Mouse (Mus musculus): ENCODE results near the gene Ccdc146. TPM values are rescaled to one million over a fixed set of nuclear protein-coding genes. Genes with fewer than 3 reads are reported as not detected.

Ccdc146 gene
- polyA plus RNA-seq, 1 experiment from 2014 or later: 0.23 TPM

DNA sequence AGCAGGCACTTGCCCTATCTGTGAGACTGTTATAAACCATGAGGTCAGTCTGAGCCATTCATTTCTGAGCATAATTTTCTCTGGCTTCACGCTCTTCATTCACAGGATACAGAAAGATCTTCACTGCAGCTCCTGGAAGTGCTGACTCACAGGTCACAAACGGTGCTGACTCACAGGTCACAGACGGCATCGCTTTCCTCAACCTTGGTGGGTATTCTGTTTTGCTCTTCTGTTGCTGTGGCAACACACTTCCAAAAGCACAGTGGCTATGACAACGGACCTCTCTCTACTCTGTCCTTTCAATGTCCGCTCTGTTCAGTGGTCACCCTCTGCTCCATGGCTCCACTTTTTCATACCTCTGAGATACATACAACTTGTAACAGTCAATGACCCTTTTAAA, 177.7 kb downstream of the Ccdc146 start:
- 76% methylated on average over 6 of the region's 6 CpGs for WGBS
- H3K9ac ChIP-seq (replicated peaks; ENCODE audit: low read depth, low read length): no peak overlapping the region
- no peak overlapping the region for H3K4me2 ChIP-seq (ENCODE audit: low read length)
- no peak for ATAC-seq
- no peaks in the 10 kb centered on the region for H3K9me3 ChIP-seq (ENCODE audit: control insufficient read depth, low read length)
- no peaks in the 10 kb centered on the region for H3K36me3 ChIP-seq (ENCODE audit: control insufficient read depth, insufficient read depth)
- no peaks in the 10 kb centered on the region for H3K4me1 ChIP-seq (replicated peaks; ENCODE audit: control insufficient read depth, insufficient read depth, low read length)
- H3K4me3 ChIP-seq (replicated peaks; ENCODE audit: low read length): no peak overlapping the region
- no peak overlapping the region for H3K27ac ChIP-seq (ENCODE audit: low read length)
- no peaks in the 10 kb centered on the region for H3K27me3 ChIP-seq (replicated peaks; ENCODE audit: control insufficient read depth, insufficient read depth, low read length)

- Histone ChIP-seq H3K36me3 (ENCODE audit: control insufficient read depth, insufficient read depth) (no peaks in the 10 kb centered on the region), H3K9ac (replicated peaks; ENCODE audit: low read depth, low read length) (no peak overlapping the region), H3K4me3 (replicated peaks; ENCODE audit: low read length) (no peak overlapping the region), H3K4me2 (ENCODE audit: low read length) (no peak overlapping the region), H3K27ac (ENCODE audit: low read length) (no peak overlapping the region), H3K27me3 (replicated peaks; ENCODE audit: control insufficient read depth, insufficient read depth, low read length) (no peaks in the 10 kb centered on the region), H3K9me3 (ENCODE audit: control insufficient read depth, low read length) (no peaks in the 10 kb centered on the region), H3K4me1 (replicated peaks; ENCODE audit: control insufficient read depth, insufficient read depth, low read length) (no peaks in the 10 kb centered on the region)
- WGBS: 86% methylated on average over 1 of the region's 1 CpGs
- ATAC-seq: no peak
Observed at GRCm38 (mm10) chr5:21245241-21245640, 179.2 kb downstream of the Ccdc146 start.

- no peak for ATAC-seq
- Histone ChIP-seq H3K4me3 (replicated peaks; ENCODE audit: low read length) (no peak overlapping the region), H3K27me3 (replicated peaks; ENCODE audit: control insufficient read depth, insufficient read depth, low read length) (no peaks in the 10 kb centered on the region), H3K36me3 (ENCODE audit: control insufficient read depth, insufficient read depth) (no peaks in the 10 kb centered on the region), H3K9ac (replicated peaks; ENCODE audit: low read depth, low read length) (no peak overlapping the region), H3K4me2 (ENCODE audit: low read length) (no peak overlapping the region), H3K9me3 (ENCODE audit: control insufficient read depth, low read length) (no peaks in the 10 kb centered on the region), H3K27ac (ENCODE audit: low read length) (no peak overlapping the region), H3K4me1 (replicated peaks; ENCODE audit: control insufficient read depth, insufficient read depth, low read length) (no peaks in the 10 kb centered on the region)
- 82% methylated on average over 1 of the region's 1 CpGs for WGBS
Observed at GRCm38 (mm10) chr5:21244575-21244974, 179.9 kb downstream of the Ccdc146 start.

Other genes starting within 250 kb of the Ccdc146 start
- gene Gsap, start 238.4 kb downstream of the Ccdc146 start, polyA plus RNA-seq (2015; fragmentation: Nextera tagmentation; extraction: Ambion mirVana): 11.2 and 11.9 TPM in 2 replicates
- 1.7 and 1.9 TPM in 2 replicates for gene Fgl2, start 52.0 kb downstream of the Ccdc146 start, polyA plus RNA-seq (2015; fragmentation: Nextera tagmentation; extraction: Ambion mirVana)
- gene Fam185a, start 281 bp upstream of the Ccdc146 start, polyA plus RNA-seq (2015; fragmentation: Nextera tagmentation; extraction: Ambion mirVana): 9.0 and 12.5 TPM in 2 replicates
- gene Lrrc17, start 118.9 kb upstream of the Ccdc146 start, polyA plus RNA-seq (2015; fragmentation: Nextera tagmentation; extraction: Ambion mirVana): 3.3 and 5.0 TPM in 2 replicates
- 0.17 and 0.18 TPM in 2 replicates for gene Fbxl13, start 221.0 kb upstream of the Ccdc146 start, polyA plus RNA-seq (2015; fragmentation: Nextera tagmentation; extraction: Ambion mirVana)
- gene Armc10, start 221.1 kb upstream of the Ccdc146 start, polyA plus RNA-seq (2015; fragmentation: Nextera tagmentation; extraction: Ambion mirVana): 87.6 and 92.1 TPM in 2 replicates

All from forebrain, embryonic 16.5 days (tissue).